Mouse (Mus musculus) embryonic facial prominence, embryonic 10.5 days (tissue): ENCODE data around the gene Rgcc. TPM values are rescaled to one million over a fixed set of nuclear protein-coding genes. Genes with fewer than 3 reads are reported as not detected.

Experiments used
- DNase-seq: peaks from one replicate; pipeline ENCODE4 v3.0.0-alpha.2; 2017; ENCODE audit warnings: low spot score
- H3K27ac ChIP-seq: fragments of 300-500 bp; sonication (generic); replicated peaks from 2 replicates; pipeline ENCODE4 v1.5.1; 2016; ENCODE audit warnings: mild to moderate bottlenecking
- H3K27me3 ChIP-seq: fragments of 300-500 bp; sonication (generic); replicated peaks from 2 replicates; pipeline ENCODE4 v1.6.1; 2016; ENCODE audit warnings: low read depth, mild to moderate bottlenecking; ENCODE audit not compliant: poor library complexity, severe bottlenecking
- H3K36me3 ChIP-seq: fragments of 300-500 bp; sonication (generic); replicated peaks from 2 replicates; pipeline ENCODE4 v1.6.1; 2016; ENCODE audit warnings: mild to moderate bottlenecking, moderate library complexity
- H3K4me1 ChIP-seq: fragments of 300-500 bp; sonication (generic); 2 replicates; pipeline ENCODE4 v1.6.1; 2016
- H3K4me3 ChIP-seq: fragments of 300-500 bp; sonication (generic); 2 replicates; pipeline ENCODE4 v1.5.1; 2016; ENCODE audit warnings: mild to moderate bottlenecking, moderate library complexity
- H3K9me3 ChIP-seq: fragments of 300-500 bp; sonication (generic); 2 replicates; pipeline ENCODE4 v1.6.1; 2016; ENCODE audit warnings: mild to moderate bottlenecking
- WGBS: fragments of 180-500 bp; shearing (Covaris S2); methylation state at CpG from one replicate; pipeline ENCODE4 v1.1.7; 2016; 5-methylcytosine and 5-hydroxymethylcytosine counted together
- polyA plus RNA-seq: library from polyadenylated mRNA; unstranded; fragments of >200 nt; fragmentation: Nextera tagmentation; extraction: Ambion mirVana; gene quantifications from 2 replicates; pipeline ENCODE4 v1.2.1, GENCODE M21; 2016

Rgcc gene
- polyA plus RNA-seq, 1 experiment from 2014 or later = 48.2 TPM

DNA sequence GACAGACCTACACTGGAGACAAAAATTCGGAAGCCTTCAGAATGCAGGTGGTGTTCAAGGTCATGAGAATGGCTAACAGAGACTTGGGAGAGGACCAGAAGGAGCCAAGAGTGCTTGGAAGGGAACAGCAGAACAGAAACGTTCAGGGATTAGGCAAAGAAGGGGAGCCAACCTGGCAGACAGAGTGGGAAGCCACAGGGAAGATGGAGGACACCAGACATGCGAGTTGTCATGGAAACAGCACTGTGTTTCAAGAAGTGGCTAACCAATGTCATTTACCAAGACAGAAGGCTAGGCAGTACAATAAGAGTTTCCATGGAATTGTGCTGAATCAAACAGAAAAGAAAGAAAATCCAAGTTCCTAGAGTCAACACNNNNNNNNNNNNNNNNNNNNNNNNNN, 56.9 kb downstream of the Rgcc start:
- Histone ChIP-seq H3K9me3 (0 out of 2 replicates have a peak, but pooled peaks cover 6% of the 10 kb centered on the region), H3K27ac (no peak overlapping the region), H3K36me3 (no peaks in the 10 kb centered on the region), H3K4me3 (no peak overlapping the region), H3K27me3 (no peaks in the 10 kb centered on the region), H3K4me1 (peaks cover 22% of the 10 kb centered on the region)
- 70% methylated on average over 3 of the region's 3 CpGs for WGBS
- no peak for DNase-seq

DNA sequence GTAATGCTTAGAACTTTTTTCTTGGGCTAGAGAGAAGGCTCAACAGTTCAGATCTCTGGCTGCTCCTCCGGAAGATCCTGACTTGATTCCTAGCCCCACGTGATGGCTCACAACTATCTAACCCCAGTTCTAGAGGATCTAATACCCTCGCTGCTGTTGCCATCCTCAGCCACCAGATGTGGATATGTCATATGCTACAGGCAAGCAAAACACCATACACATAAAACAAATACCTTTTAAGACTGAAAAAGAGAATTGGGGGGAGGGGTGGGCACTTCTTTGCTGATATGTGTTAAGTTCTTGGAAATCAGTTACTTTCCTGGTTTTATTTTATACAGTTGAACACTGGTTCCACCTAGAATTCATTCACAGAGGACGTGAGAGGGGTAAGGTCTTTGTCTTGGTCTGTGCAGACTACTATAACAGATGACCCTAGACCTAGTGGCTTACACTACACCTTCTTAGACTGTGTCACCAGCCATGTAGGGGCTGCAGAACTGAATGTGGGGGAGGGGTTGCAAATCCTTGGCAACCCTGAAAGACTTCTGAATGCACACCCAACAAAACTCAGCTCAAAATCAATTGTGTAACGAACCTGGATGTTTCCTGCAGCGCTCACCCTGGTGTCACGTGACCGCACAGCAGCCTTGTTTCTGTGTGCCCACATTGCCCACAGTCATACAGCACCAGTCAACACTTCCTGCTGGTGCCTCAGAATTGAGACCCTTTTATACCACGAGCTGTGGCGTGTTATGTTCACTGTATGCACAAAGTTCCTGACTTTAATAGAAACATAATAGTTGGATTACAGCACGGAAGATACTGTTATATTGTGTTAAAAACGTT, 58.2 kb downstream of the Rgcc start:
- no peak overlapping the region for H3K27ac ChIP-seq
- H3K4me3 ChIP-seq = no peak overlapping the region
- no peaks in the 10 kb centered on the region for H3K27me3 ChIP-seq
- WGBS = 84% methylated on average over 12 of the region's 12 CpGs
- peaks cover 18% of the 10 kb centered on the region for H3K4me1 ChIP-seq
- H3K9me3 ChIP-seq = 0 out of 2 replicates have a peak, but pooled peaks cover 6% of the 10 kb centered on the region
- no peaks in the 10 kb centered on the region for H3K36me3 ChIP-seq
- DNase-seq = no peak

DNA sequence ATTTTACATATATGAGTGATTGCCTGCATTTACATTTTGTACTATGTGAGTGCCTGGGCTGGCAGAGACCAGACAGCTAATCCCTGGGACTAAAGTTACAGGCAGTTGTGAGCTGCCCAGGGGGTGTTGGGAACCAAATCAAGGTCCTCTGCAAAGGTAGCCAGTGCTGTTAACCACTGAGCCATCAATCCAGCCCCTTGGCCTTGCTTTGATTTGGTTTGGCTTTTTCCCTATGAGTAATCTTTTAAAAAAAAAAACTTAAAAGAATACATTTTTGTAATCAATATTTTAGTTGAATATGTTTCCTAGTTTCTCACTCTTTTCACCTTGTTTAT, 59.1 kb downstream of the Rgcc start:
- no peak overlapping the region for H3K27ac ChIP-seq
- H3K27me3 ChIP-seq = no peaks in the 10 kb centered on the region
- H3K4me1 ChIP-seq = peaks cover 19% of the 10 kb centered on the region
- no peak overlapping the region for H3K4me3 ChIP-seq
- H3K9me3 ChIP-seq = 0 out of 2 replicates have a peak, but pooled peaks cover 6% of the 10 kb centered on the region
- DNase-seq = no peak
- H3K36me3 ChIP-seq = no peaks in the 10 kb centered on the region

DNA sequence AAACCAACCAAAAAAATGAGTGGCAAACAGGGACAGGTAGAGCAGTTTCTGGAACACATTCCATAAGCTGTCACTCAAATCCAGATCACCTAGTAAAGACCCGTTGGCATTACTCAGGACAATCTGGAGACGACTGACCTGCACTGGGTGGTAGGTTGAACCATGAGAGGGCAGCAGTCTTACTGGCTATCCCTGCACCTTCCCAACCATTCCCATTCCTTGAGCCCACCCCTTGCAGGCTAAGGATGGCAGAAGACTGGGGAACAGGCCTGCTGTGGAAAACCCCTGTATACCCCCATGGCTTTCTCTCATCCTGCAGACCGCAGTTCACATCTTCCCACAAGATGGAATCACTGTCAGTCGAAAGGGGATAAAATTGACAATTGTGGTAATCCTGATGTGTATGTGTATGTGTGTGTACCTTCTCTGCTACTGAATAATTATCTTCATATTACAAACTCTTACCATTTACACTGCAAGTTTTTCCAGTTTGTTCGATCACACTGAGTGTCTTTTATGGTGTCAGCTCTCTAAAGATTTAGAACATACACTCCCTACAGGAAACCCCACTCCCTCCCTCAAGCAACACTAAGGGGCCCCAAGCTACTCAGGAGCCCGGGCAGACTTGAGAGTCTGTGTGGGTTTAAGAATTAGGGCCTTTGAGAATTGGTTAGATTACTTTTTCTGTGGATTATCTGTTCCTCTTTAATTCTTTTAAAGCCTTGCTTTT, 59.6 kb downstream of the Rgcc start:
- peaks cover 23% of the 10 kb centered on the region for H3K4me1 ChIP-seq
- DNase-seq = no peak
- no peaks in the 10 kb centered on the region for H3K36me3 ChIP-seq
- H3K9me3 ChIP-seq = 0 out of 2 replicates have a peak, but pooled peaks cover 6% of the 10 kb centered on the region
- no peak overlapping the region for H3K4me3 ChIP-seq
- 79% methylated on average over 6 of the region's 6 CpGs for WGBS
- no peak overlapping the region; the same call in 1 of the 2 replicates for H3K27ac ChIP-seq
- H3K27me3 ChIP-seq = no peaks in the 10 kb centered on the region

DNA sequence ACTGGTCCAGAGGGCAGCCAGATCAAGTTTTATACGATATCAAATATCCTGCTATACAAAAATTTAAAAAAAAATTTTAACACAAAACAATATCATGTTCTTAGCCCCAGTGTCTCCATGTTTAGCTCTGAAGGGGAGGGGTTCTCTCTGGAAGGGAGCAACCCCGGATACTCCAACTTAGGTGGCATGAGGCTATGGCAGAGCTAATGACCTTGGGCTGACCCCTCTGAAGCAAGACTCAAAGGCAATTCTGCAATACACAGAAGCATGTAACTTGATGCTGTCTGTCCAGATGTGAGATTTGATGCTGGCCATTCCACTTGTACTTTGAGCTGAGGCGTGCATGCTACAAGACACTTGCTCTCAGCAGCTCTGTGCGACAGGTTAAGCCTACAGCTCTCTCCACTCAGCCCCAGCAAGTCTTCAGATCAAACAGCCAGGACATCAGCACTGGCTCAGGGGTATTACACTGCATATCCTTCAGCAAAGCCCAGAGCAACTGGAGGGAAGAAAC, 60.3 kb downstream of the Rgcc start:
- WGBS = 51% methylated on average over 4 of the region's 4 CpGs
- Histone ChIP-seq H3K4me3 (no peak overlapping the region), H3K36me3 (no peaks in the 10 kb centered on the region), H3K27ac (peak overlapping the region; percentile 54; the same call in 1 of the 2 replicates), H3K4me1 (peaks cover 27% of the 10 kb centered on the region), H3K27me3 (no peaks in the 10 kb centered on the region), H3K9me3 (0 out of 2 replicates have a peak, but pooled peaks cover 6% of the 10 kb centered on the region)
- DNase-seq = peak; percentile 52

DNA sequence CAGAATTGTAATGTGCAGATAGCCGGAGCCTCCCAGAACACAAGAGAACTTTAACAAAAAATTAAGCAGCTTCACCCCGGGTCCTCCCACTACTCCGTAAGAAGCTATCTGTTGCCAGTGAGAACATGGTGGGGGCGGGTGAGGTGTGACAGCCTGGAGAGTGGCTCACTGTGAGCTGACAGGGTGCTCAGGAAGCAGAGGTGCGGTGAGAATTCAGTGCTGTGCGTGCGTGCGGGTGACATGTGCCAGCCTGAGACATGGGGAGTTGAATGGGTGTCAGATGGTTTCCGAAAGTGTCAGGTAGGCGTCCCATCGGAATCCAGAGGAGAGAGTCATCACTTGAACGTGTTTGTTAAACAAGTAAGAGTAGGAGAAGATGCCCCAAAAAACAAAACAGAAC, 62.0 kb downstream of the Rgcc start:
- 90% methylated on average over 12 of the region's 12 CpGs for WGBS
- H3K4me3 ChIP-seq = no peak overlapping the region
- 0 out of 2 replicates have a peak, but pooled peaks cover 6% of the 10 kb centered on the region for H3K9me3 ChIP-seq
- no peak for DNase-seq
- no peaks in the 10 kb centered on the region for H3K36me3 ChIP-seq
- peaks cover 35% of the 10 kb centered on the region for H3K4me1 ChIP-seq
- H3K27ac ChIP-seq = no peak overlapping the region
- no peaks in the 10 kb centered on the region for H3K27me3 ChIP-seq

Other genes with a start within 250 kb of the Rgcc start
- gene Zfp957, start 54.3 kb downstream of the Rgcc start, polyA plus RNA-seq = not detected in 2 replicates
- gene Naa16, start 89.1 kb upstream of the Rgcc start, polyA plus RNA-seq = 46.8 and 50.6 TPM in 2 replicates
- gene Mtrf1, start 96.1 kb upstream of the Rgcc start, polyA plus RNA-seq = 8.2 and 9.6 TPM in 2 replicates
- gene Kbtbd7, start 124.9 kb upstream of the Rgcc start, polyA plus RNA-seq = 12.1 and 13.3 TPM in 2 replicates
- gene Kbtbd6, start 150.2 kb upstream of the Rgcc start, polyA plus RNA-seq = 5.1 and 6.1 TPM in 2 replicates
- 5.4 and 5.9 TPM in 2 replicates for gene Elf1, start 179.5 kb upstream of the Rgcc start, polyA plus RNA-seq
- gene Wbp4, start 179.9 kb upstream of the Rgcc start, polyA plus RNA-seq = 48.1 and 54.8 TPM in 2 replicates